Mouse (Mus musculus): ENCODE measurements around the gene Srcin1. TPM values are rescaled to one million over a fixed set of nuclear protein-coding genes. Genes with fewer than 3 reads are reported as not detected.

Srcin1 gene
- total and polyA plus RNA-seq, 2 experiments from 2014 or later = 14.3 to 141 TPM

DNA sequence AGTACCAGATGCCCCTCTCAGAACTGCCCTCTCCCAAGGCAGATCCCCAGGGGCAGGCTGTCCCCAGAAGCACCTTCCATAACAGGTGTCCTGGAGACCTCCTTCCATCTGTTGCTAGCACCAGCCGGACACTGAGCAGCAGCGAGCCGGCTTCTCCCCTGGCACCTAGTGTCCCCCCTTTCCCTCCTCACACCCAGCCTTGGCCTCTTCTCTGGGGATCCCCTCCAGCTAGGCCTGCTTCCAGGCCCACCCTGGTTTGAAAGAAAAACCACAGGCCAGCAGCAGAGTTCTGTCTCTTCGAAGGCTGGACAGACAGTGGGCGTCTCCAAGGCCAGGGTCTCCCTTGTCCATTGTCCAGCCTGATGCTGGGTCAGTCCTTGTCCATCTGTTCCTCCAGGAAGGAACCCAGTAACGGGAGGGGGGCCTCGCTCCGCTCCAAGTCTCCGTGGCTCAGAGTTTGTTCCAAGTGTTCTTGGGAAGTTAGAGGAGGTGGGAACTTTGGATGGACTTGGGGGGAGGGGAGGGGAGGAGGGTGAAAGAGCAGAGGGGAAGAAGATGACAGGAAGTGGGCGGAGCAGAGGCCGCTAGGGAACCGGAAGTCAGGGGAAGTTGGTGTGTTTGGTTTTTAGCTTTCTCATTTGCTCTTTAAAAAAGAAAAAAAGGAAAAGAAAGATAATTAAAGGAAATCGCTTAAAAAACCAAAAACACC is 64.2 kb downstream of the Srcin1 start:
- WGBS = 29% methylated on average over 13 of the region's 13 CpGs
- peaks cover 6% of the 10 kb centered on the region; the same call in 1 of the 2 replicates for H3K36me3 ChIP-seq (ENCODE audit: insufficient read depth, low read length)
- H3K9me3 ChIP-seq (ENCODE audit: low read length) = no peaks in the 10 kb centered on the region
- ATAC-seq (0 out of 2 replicates have a peak, but pooled peaks have one; percentile 25), DNase-seq (ENCODE audit: low spot score) (peak; percentile 35)
- TF ChIP-seq CTCF (IDR thresholded peaks at IDR 0.05; ENCODE audit: low read depth) = no peak
- no peak overlapping the region for H3K4me3 ChIP-seq (ENCODE audit: low read length)
- H3K27ac ChIP-seq = peak overlapping the region; percentile 37; the same call in 1 of the 2 replicates
- no peaks in the 10 kb centered on the region for H3K27me3 ChIP-seq (ENCODE audit: insufficient read depth, low read length)
- 0 out of 2 replicates have a peak, but pooled peaks cover 4% of the 10 kb centered on the region for H3K4me1 ChIP-seq (ENCODE audit: insufficient read depth, low read length)
- no peak overlapping the region for H3K4me2 ChIP-seq (ENCODE audit: low read depth, low read length)
- H3K9ac ChIP-seq (replicated peaks; ENCODE audit: low read length) = no peak overlapping the region

DNA sequence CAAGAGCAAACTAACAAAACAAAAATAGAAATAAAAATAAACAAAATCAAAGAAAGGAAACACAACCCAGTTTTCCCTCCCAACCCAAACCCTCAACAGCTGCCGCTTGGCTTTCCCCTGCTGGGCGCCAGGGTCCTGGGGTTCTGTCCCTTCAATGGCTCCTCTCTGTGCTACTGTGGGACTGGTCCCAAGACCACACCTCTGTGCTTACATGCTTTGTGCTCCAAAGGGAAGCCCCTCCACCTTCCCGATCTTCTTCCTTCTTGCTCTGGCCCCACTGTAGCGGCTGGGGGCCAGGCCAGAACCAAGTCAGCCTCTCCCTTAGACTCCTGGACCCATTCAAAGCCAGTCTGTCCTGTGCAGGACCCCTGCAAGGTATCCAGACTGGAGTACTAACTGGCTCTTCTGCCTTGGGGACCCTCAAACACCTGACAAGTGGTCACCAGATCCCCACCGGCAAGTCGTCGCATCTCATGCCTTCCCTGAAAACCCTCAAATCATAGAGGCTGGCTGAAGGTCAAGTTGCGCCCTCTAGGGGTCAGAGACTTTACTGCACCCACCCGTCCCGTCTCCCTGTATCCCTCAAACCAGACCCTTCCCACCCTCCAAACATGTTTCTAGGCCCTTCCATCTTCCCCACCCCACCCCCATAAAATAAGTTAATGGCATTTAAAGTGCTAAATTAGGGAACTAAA is 64.9 kb downstream of the Srcin1 start:
- no peak overlapping the region for H3K9ac ChIP-seq (replicated peaks; ENCODE audit: low read length)
- ATAC-seq = peak; percentile 41; the same call in 1 of the 2 replicates
- peak; percentile 74 for DNase-seq (ENCODE audit: low spot score)
- TF ChIP-seq CTCF (IDR thresholded peaks at IDR 0.05; ENCODE audit: low read depth) = peak; percentile 83
- H3K9me3 ChIP-seq (ENCODE audit: low read length) = no peaks in the 10 kb centered on the region
- H3K36me3 ChIP-seq (ENCODE audit: insufficient read depth, low read length) = peaks cover 6% of the 10 kb centered on the region; the same call in 1 of the 2 replicates
- H3K4me3 ChIP-seq (ENCODE audit: low read length) = no peak overlapping the region
- WGBS = 23% methylated on average over 10 of the region's 10 CpGs
- H3K4me2 ChIP-seq (ENCODE audit: low read depth, low read length) = no peak overlapping the region
- peak overlapping the region; percentile 37; the same call in 1 of the 2 replicates for H3K27ac ChIP-seq
- 0 out of 2 replicates have a peak, but pooled peaks cover 4% of the 10 kb centered on the region for H3K4me1 ChIP-seq (ENCODE audit: insufficient read depth, low read length)
- H3K27me3 ChIP-seq (ENCODE audit: insufficient read depth, low read length) = no peaks in the 10 kb centered on the region

DNA sequence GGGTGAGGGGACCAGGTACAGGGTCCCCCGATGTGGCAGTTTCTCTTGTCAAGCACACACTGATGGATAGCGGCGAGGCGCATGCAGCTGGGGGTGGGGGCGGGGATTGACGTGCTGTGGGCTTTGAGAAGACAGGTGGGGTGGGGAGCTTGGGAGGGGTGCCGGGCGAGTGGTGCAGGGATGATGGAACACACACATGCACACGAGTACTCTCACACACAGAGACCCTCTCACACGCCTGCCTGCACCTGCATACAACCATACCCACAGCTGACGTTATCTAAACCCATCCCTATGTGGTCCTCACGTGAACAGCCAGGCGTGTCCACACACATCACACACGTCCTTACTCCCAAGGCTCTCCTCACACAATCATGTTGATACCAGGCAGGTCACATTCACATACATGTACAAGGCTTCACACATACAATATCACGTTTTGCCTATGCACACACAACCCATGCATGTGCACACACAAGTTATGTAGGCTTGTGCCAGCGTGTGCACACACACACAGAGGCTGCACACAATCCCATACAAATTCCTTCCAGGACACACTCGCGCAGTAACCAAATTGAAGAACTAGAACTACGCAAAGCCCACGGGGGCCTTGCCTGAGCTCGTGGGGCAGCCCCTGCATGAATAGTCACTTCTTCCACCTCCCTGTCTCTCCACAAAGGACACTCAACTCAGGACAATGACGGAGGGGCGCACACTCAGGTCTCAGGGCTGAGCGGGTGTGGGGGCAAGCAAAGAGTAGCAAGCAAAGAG is 66.1 kb downstream of the Srcin1 start:
- DNase-seq (ENCODE audit: low spot score) (no peak), ATAC-seq (peak; percentile 52)
- TF ChIP-seq CTCF (IDR thresholded peaks at IDR 0.05; ENCODE audit: low read depth) = no peak
- Histone ChIP-seq H3K27me3 (ENCODE audit: insufficient read depth, low read length) (no peaks in the 10 kb centered on the region), H3K27ac (no peak overlapping the region; the same call in 1 of the 2 replicates), H3K36me3 (ENCODE audit: insufficient read depth, low read length) (no peaks in the 10 kb centered on the region), H3K9ac (replicated peaks; ENCODE audit: low read length) (no peak overlapping the region), H3K9me3 (ENCODE audit: low read length) (no peaks in the 10 kb centered on the region), H3K4me1 (ENCODE audit: insufficient read depth, low read length) (0 out of 2 replicates have a peak, but pooled peaks cover 4% of the 10 kb centered on the region), H3K4me3 (ENCODE audit: low read length) (no peak overlapping the region), H3K4me2 (ENCODE audit: low read depth, low read length) (no peak overlapping the region)
- 42% methylated on average over 24 of the region's 24 CpGs for WGBS

DNA sequence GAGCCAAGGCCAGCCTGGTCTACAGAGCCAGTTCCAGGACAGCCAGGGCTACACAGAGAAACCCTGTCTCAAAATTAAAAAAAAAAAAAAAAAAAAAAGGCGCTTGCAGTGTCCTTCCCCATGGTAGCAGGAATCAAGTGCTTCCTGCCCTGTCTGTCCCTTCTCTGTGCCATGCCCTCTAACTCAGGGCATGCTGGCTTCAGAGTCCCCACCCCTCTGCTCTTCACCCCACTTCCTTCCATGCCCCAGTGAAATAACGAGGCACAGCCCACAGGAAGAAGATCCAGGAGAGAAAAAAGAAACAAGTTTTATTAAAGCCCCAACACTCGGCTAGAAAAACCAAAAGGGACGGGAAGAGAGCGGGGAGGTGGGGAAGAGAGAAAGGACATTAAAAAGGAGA is 66.9 kb downstream of the Srcin1 start:
- no peak for DNase-seq (ENCODE audit: low spot score)
- Histone ChIP-seq H3K36me3 (ENCODE audit: insufficient read depth, low read length) (no peaks in the 10 kb centered on the region), H3K4me1 (ENCODE audit: insufficient read depth, low read length) (0 out of 2 replicates have a peak, but pooled peaks cover 4% of the 10 kb centered on the region), H3K9me3 (ENCODE audit: low read length) (no peaks in the 10 kb centered on the region), H3K4me3 (ENCODE audit: low read length) (no peak overlapping the region), H3K27ac (no peak overlapping the region), H3K9ac (replicated peaks; ENCODE audit: low read length) (no peak overlapping the region), H3K27me3 (ENCODE audit: insufficient read depth, low read length) (no peaks in the 10 kb centered on the region), H3K4me2 (ENCODE audit: low read depth, low read length) (no peak overlapping the region)
- no peak for TF ChIP-seq CTCF (IDR thresholded peaks at IDR 0.05; ENCODE audit: low read depth)
- WGBS = 55% methylated on average over 5 of the region's 5 CpGs
- no peak for ATAC-seq

DNA sequence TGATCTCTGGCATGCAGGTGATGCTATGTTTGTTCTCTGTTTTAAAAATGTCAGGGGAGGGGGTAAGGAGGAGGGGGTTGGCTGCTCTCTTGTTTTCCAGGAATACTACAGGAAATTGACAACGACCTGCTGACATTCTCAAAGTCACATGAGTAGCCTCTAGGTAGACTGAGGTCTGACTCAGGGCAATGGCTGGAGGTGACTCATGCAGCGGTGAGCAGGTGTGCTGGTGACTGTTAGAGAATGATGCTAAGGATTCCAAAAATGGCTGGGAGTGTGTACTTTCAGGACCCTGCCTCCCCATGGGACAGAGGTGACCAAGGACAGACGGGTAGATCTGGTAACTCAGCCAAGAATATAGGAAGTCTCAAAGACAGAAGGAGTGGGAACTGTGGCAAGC is 67.8 kb downstream of the Srcin1 start:
- 0 out of 2 replicates have a peak overlapping the region, but pooled peaks have one; percentile 36 for H3K27ac ChIP-seq
- WGBS = 79% methylated on average over 3 of the region's 3 CpGs
- H3K36me3 ChIP-seq (ENCODE audit: insufficient read depth, low read length) = no peaks in the 10 kb centered on the region
- H3K4me2 ChIP-seq (ENCODE audit: low read depth, low read length) = no peak overlapping the region
- no peak overlapping the region for H3K9ac ChIP-seq (replicated peaks; ENCODE audit: low read length)
- H3K27me3 ChIP-seq (ENCODE audit: insufficient read depth, low read length) = no peaks in the 10 kb centered on the region
- no peaks in the 10 kb centered on the region for H3K9me3 ChIP-seq (ENCODE audit: low read length)
- 0 out of 2 replicates have a peak, but pooled peaks cover 4% of the 10 kb centered on the region for H3K4me1 ChIP-seq (ENCODE audit: insufficient read depth, low read length)
- H3K4me3 ChIP-seq (ENCODE audit: low read length) = no peak overlapping the region
- DNase-seq (ENCODE audit: low spot score) (no peak), ATAC-seq (no peak)
- TF ChIP-seq CTCF (IDR thresholded peaks at IDR 0.05; ENCODE audit: low read depth) = no peak

DNA sequence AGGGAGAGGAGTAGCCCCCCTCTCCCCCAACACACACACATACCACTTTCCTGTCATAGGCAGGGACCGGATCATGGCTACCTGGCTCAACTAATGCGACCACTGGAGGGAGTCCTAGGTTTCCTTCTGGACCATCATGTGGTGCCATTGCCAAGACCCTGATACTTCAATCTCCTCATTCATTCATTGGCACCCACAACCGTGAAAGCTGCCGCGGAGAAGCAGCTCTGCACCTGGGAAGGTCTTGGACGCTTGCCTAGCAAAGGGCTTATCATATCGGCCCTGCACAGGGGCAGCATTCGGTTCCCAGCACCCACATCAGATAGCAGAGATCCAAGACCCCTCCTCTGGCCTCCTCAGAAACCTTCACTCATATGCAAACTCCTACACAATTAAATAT is 69.7 kb downstream of the Srcin1 start:
- Histone ChIP-seq H3K4me2 (ENCODE audit: low read depth, low read length) (no peak overlapping the region), H3K4me3 (ENCODE audit: low read length) (no peak overlapping the region), H3K36me3 (ENCODE audit: insufficient read depth, low read length) (no peaks in the 10 kb centered on the region), H3K9ac (replicated peaks; ENCODE audit: low read length) (no peak overlapping the region), H3K27me3 (ENCODE audit: insufficient read depth, low read length) (no peaks in the 10 kb centered on the region), H3K9me3 (ENCODE audit: low read length) (no peaks in the 10 kb centered on the region), H3K4me1 (ENCODE audit: insufficient read depth, low read length) (0 out of 2 replicates have a peak, but pooled peaks cover 4% of the 10 kb centered on the region), H3K27ac (no peak overlapping the region)
- WGBS = 34% methylated on average over 8 of the region's 8 CpGs
- TF ChIP-seq CTCF (IDR thresholded peaks at IDR 0.05; ENCODE audit: low read depth) = peak; percentile 51
- DNase-seq (ENCODE audit: low spot score) (peak; percentile 55), ATAC-seq (0 out of 2 replicates have a peak, but pooled peaks have one; percentile 35)
